Mouse (Mus musculus) lung, adult 2 months (tissue): ENCODE data around the gene Sspo. TPM values are rescaled to one million over a fixed set of nuclear protein-coding genes. Genes with fewer than 3 reads are reported as not detected.

Experiments
- DNase-seq: peaks from one replicate; pipeline ENCODE4 v3.0.0; 2022
- H3K4me1 ChIP-seq: fragments of 200-500 bp; 2 replicates; pipeline ENCODE4 v1.6.1; 2011; ENCODE audit warnings: low read length; ENCODE audit not compliant: control insufficient read depth, insufficient read depth
- H3K4me3 ChIP-seq: fragments of 200-500 bp; replicated peaks from 2 replicates; pipeline ENCODE3; 2011; ENCODE audit warnings: low read depth, mild to moderate bottlenecking, control low read depth, low read length; ENCODE audit errors: extremely low read depth
- CTCF ChIP-seq: fragments of 200-500 bp; IDR thresholded peaks from 2 replicates; pipeline ENCODE4 v1.5.1; 2011; ENCODE audit warnings: mild to moderate bottlenecking, low read length, control low read depth; ENCODE audit not compliant: insufficient read depth
- POLR2A ChIP-seq: fragments of 200-500 bp; IDR thresholded peaks from 2 replicates; pipeline ENCODE4 v1.6.1; 2011; ENCODE audit warnings: low read depth, mild to moderate bottlenecking, control low read depth, low read length, borderline replicate concordance; ENCODE audit errors: extremely low read depth
- WGBS: fragments of 180-500 bp; shearing (Covaris S2); methylation state at CpG from one replicate; pipeline ENCODE4 v1.1.7; 2018; 5-methylcytosine and 5-hydroxymethylcytosine counted together
- polyA plus RNA-seq: library from polyadenylated mRNA; depleted of rRNA; stranded (reverse); fragments of >200 nt; gene quantifications from 2 replicates; pipeline ENCODE4 v1.2.3, GENCODE M21; 2012

Gene Sspo
- polyA plus RNA-seq, 1 experiment = 3.2 TPM

- TF ChIP-seq CTCF = no peak
- no peak for TF ChIP-seq POLR2A
- H3K4me1 ChIP-seq = peaks cover 4% of the 10 kb centered on the region; the same call in 1 of the 2 replicates
- DNase-seq = no peak
- no peak overlapping the region for H3K4me3 ChIP-seq
- 72% methylated on average over 2 of the region's 2 CpGs for WGBS
Measured at GRCm38 (mm10) chr6:48533475-48533874, 85.4 kb downstream of the Sspo start.

- TF ChIP-seq POLR2A = no peak
- no peak for TF ChIP-seq CTCF
- no peak overlapping the region for H3K4me3 ChIP-seq
- 82% methylated on average over 8 of the region's 8 CpGs for WGBS
- no peak for DNase-seq
- H3K4me1 ChIP-seq = peaks cover 4% of the 10 kb centered on the region; the same call in 1 of the 2 replicates
Measured at GRCm38 (mm10) chr6:48534913-48535312, 86.9 kb downstream of the Sspo start.

- 61% methylated on average over 4 of the region's 4 CpGs for WGBS
Measured at GRCm38 (mm10) chr6:48536091-48536490, 88.1 kb downstream of the Sspo start.

GRCm38 (mm10) chr6:48537105-48537954 is 89.3 kb downstream of the Sspo start, which contains the start of gene Atp6v0e2:
TSS of gene Atp6v0e2 (plus strand) at chr6:48537615.
- peak; percentile 65 for DNase-seq
- H3K4me3 ChIP-seq = peak within 1 kb of the TSS; percentile 72
- TF ChIP-seq POLR2A = no peak; the same call in 1 of the 2 replicates
- no peak for TF ChIP-seq CTCF
- 8% methylated on average over 38 of the region's 38 CpGs for WGBS
- H3K4me1 ChIP-seq = peaks cover 4% of the 10 kb centered on the region; the same call in 1 of the 2 replicates

More at GRCm38 (mm10) chr6:48536091-48536490, 88.1 kb downstream of the Sspo start:
- H3K4me1 ChIP-seq = peaks cover 4% of the 10 kb centered on the region; the same call in 1 of the 2 replicates
- no peak for TF ChIP-seq CTCF
- no peak for TF ChIP-seq POLR2A
- no peak overlapping the region for H3K4me3 ChIP-seq
- no peak for DNase-seq

GRCm38 (mm10) chr6:48538841-48539737 is 91.1 kb downstream of the Sspo start:
- Histone ChIP-seq H3K4me1 (peaks cover 4% of the 10 kb centered on the region; the same call in 1 of the 2 replicates), H3K4me3 (no peak overlapping the region)
- DNase-seq = peak; percentile 34
- peak; percentile 62 for TF ChIP-seq CTCF
- no peak for TF ChIP-seq POLR2A
- WGBS = 75% methylated on average over 5 of the region's 5 CpGs

- 86% methylated on average over 5 of the region's 5 CpGs for WGBS
- no peak for TF ChIP-seq POLR2A
- no peak for TF ChIP-seq CTCF
- Histone ChIP-seq H3K4me3 (no peak overlapping the region), H3K4me1 (peaks cover 4% of the 10 kb centered on the region; the same call in 1 of the 2 replicates)
- no peak for DNase-seq
Measured at GRCm38 (mm10) chr6:48539860-48540259, 91.8 kb downstream of the Sspo start.

GRCm38 (mm10) chr6:48540721-48541120 is 92.7 kb downstream of the Sspo start:
- TF ChIP-seq POLR2A (no peak), CTCF (no peak)
- Histone ChIP-seq H3K4me1 (peaks cover 4% of the 10 kb centered on the region; the same call in 1 of the 2 replicates), H3K4me3 (no peak overlapping the region)
- 59% methylated on average over 3 of the region's 3 CpGs for WGBS
- DNase-seq = no peak

GRCm38 (mm10) chr6:48541560-48542450 is 93.8 kb downstream of the Sspo start:
- Histone ChIP-seq H3K4me3 (no peak overlapping the region), H3K4me1 (peaks cover 6% of the 10 kb centered on the region)
- 28% methylated on average over 7 of the region's 7 CpGs for WGBS
- no peak for TF ChIP-seq CTCF
- DNase-seq = no peak
